Mouse (Mus musculus) testis, postnatal 14 days (tissue): ENCODE results near the gene Anks3.

Experiments used
- DNase-seq: peaks from one replicate; pipeline ENCODE4 v3.0.0; 2021; ENCODE audit warnings: low spot score

The Anks3 gene

GRCm38 (mm10) chr16:4963797-4964709 is at the start of gene Anks3:
Gene Anks3, minus strand, starts transcription at chr16:4964205.
- DNase-seq: peak; percentile 96

DNA sequence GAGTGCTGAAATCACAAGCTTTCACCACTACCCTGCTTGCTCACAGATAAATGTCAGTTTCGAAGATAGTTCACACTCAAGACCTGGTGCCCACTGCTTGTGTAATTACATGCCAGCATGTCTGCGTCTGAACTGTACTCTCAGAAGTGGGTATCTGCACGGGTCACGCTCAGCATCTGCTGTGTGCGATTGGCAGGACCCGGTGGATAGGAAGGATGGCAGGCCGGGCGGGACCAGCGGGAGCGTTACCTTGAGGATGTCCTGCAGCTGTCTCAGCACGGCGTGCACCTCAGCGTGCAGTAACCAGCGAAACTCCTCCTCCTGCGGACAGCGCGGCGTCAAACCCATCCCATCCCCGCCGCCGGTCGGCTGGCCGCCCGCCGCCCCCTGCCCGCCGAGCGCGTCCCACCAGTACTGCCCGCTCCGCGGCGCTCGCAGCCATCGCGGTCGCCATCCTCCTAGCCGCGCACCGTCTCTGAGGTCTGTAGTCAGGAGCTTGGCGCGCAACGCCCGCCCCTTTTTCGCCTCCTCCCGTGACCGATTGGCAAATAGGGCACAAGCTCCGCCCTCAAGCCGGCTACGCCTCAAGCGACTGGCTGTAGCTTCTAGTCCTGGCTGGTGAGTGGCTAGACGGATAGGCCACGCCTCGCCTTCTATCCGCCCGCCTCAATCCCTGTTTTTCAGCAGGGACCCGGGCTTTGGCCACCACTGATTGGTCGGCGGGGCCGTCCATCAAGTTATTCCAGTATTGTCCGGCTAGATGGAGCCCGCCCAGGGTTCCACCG is 49.2 kb upstream of the Anks3 start, which contains the start of gene Rogdi:
Rogdi (minus strand) TSS at position 500 of the 785 bp plus-strand sequence.
- DNase-seq: peak; percentile 99

GRCm38 (mm10) chr16:5012036-5013005 is 48.3 kb upstream of the Anks3 start:
- DNase-seq: no peak

DNA sequence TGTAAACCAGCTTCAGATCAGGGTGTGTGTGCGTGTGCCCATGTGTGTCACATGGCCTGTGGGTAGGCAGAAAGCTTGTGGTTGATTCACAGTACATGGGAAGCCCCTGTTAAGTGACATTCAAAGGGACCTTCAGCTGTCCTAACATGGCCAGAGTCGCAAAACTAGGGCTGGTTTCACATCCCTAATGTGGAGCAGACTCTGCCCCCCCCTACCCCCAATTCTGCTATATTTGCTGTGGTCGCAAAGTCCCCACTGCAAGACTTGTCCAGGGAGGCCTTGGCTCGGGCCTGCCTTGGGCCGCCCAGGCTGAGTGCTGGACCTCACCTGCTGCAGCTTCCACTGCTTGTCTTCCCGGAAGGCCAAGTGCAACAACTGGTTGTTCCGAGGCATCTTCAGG is 47.3 kb upstream of the Anks3 start:
- no peak for DNase-seq

GRCm38 (mm10) chr16:5010371-5010935 is 46.4 kb upstream of the Anks3 start:
- no peak for DNase-seq

GRCm38 (mm10) chr16:5008076-5008475 is 44.1 kb upstream of the Anks3 start:
- no peak for DNase-seq

GRCm38 (mm10) chr16:5007492-5007891 is 43.5 kb upstream of the Anks3 start:
- DNase-seq: no peak

GRCm38 (mm10) chr16:5007067-5007466 is 43.1 kb upstream of the Anks3 start, which contains the start of gene Smim22:
Gene Smim22, plus strand, starts transcription at chr16:5007288.
- DNase-seq: no peak

DNA sequence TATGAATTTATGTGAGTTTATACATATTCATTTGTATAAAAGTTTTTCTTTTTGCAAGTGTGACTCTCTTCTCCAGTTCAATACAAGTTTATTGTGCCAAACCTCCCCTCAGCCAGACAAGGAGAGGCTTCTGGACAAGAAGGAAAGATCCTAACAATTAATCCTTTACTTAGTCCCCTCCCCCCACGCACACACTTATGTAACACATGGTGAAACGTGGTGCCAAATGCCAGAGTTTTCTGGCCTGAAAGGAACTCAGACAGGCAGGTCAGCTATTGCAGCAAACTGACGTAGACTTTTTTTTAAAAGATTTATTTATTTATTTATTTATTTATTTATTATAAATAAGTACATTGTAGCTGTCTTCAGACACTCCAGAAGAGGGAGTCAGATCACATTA is 36.6 kb upstream of the Anks3 start:
- no peak for DNase-seq

- DNase-seq: no peak
Observed at GRCm38 (mm10) chr16:4998984-4999383, 35.0 kb upstream of the Anks3 start.

DNA sequence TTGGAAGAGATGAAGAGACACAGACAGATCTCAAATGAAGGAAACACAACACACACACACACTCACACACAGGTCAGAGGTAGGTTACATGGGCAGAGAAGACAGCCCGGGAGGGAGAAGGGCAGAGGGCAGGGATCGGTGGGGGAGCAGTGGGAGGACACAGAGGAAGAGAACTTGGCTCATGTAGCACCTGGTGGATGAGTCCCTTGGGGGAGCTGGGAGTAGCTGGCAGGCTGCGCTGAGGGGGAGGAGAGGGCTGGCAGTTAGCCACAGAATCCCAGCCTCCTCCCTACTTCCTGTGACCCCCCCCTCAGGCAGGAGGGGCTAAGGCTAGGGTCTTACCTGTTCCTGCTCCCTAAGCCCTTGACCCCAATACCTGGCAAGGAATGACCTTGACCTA is 33.5 kb upstream of the Anks3 start, which contains the start of gene Sept12:
Sept12 (minus strand) TSS at position 300 of the 400 bp plus-strand sequence.
- DNase-seq: peak; percentile 48

GRCm38 (mm10) chr16:4993276-4993675 is 29.3 kb upstream of the Anks3 start:
- DNase-seq: no peak

DNA sequence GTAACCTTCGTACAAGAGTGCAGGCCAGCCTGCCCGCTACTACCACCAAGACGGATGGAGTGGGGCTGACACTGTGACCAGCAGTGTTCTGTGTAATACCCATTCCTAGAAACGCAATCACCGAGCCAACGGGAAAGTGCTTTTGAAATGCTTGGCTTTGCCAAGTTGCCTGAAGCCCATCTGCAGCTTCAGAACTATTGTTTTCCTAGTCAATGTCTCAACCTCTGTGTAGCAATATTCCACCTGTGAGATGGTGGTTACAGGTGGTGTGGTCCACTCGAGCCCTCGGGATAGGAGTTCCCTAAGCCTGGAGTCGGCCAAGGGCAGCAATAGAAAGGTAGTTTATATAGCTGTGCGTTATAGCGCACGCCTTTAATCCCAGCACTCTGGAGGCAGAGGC is 20.7 kb upstream of the Anks3 start:
- DNase-seq: no peak

DNA sequence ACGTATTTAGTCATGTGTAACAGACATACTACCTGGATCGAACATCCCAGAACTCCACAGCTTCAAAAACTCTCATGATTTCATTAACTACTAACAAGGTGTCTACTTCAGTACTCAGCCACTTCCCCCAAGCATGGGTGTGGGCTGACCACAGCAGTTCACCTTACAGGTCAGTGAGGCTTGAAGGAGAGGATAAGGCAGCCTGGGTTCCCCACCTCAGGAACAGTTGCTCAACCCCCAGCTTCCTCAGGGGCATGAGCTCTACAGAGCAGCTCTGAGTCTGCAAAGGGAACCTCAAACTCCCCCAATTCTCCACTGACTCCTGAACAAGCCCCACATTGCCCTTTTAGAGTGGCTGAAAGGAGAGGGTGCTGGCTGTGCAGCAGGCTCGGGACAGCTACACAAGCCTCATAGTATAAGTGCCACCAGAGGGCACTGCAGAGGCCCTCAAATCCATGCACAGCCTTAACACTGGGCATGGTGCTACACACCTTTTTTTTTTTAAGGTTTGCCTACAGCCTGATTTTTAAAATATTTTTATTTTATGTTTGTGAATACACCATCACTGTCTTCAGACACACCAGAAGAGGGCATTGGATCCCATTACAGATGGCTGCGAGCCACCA is 15.9 kb upstream of the Anks3 start:
- DNase-seq: no peak

DNA sequence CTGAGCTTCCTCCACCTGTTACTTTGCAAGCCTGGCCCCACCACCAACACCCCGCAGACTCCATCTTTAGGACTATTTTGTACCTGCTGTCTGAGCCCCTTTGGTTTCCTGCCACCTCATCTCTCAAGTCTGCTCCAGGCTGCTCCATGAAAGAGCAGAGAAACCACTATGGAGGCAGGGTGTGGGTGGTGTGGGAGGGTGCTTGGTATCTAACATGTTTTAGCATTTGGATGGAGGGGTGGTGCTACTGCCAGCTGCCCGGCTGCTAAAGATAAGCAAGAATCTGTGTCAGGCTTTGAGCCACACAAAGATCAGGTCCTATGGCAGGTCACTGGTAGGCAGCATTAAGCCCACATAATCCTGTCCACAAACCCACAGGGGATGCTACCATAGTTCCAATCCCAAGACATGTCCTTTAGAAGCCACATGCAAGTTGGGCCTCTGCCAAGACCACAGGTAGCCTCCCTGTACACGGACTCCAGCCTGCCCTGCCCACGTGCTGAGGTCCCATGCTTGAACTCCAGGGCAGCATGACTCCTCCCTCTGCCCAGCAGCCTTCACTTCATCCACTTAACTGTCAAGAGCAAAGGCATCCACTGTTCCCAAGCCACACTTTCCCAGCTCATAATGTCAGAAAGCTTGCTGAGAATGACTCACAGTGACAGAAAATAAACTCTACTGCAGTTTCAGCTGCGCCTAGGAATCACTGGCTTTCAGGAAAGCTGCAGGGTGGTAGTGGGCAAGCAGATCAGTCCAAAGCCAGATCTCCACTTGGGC is 14.5 kb upstream of the Anks3 start:
- DNase-seq: no peak

DNA sequence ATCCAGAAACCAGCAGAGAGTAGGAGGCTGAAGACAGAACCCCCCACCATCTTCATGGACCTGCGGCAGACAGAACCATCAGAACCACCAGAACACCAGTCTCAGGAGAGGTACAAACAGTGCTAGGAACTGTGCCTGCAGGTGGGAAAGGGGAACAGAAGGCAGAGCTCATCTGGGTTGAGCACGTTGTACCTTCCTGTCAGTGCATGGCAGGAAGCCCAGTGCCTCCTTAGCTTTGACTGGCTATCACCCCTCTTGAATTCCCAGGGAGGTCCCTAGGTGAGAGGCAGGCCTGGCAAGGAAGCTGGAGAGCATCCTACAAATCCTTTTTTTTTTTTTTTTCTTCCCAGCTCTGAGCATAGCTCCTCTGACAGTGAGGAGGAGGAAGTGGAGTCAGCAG is 12.2 kb upstream of the Anks3 start:
- no peak for DNase-seq

DNA sequence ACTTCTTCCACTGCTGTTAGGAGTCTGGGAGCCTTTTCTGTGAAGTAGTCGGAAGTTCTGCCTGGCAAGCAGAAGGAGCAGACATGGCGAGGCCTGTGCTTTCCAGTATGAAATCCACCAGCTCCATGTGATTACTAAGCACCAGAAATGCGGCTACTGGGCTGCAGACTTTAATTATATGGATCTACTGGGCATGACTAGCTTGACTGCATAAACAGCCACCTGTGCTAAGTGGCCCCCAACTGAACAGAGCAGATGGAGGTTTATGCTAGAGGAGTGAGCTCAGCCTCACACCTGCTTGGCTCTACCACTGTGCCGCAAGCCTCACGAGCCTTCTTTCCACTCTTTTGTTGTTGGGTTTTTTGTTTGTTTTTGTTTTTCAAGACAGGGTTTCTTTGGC is 10.5 kb upstream of the Anks3 start:
- DNase-seq: no peak

- DNase-seq: no peak
Observed at GRCm38 (mm10) chr16:4971626-4972025, 7.6 kb upstream of the Anks3 start.

GRCm38 (mm10) chr16:4969055-4969843 is 5.2 kb upstream of the Anks3 start:
- no peak for DNase-seq
